Mouse (Mus musculus) stomach, postnatal 0 days (tissue): ENCODE data around the gene Lrrc23.

ENCODE experiments used
- CTCF ChIP-seq: IDR thresholded peaks from 2 replicates; pipeline ENCODE4 v1.5.1; 2016; ENCODE audit warnings: antibody characterized with exemption, low read depth, mild to moderate bottlenecking, moderate library complexity
- EP300 ChIP-seq: optimal IDR thresholded peaks from 2 replicates; pipeline ENCODE3; 2016; ENCODE audit warnings: antibody characterized with exemption

- TF ChIP-seq CTCF (no peak), EP300 (no peak)
Observed at GRCm38 (mm10) chr6:124779984-124780416, 473 bp upstream of the Lrrc23 start.
